Mouse (Mus musculus) small intestine, adult 2 months (tissue): ENCODE measurements at regions not wholly inside any gene's neighbourhood (a gene's known extent, or its start where the extent isn't known, plus 50 kb on each side); places are given as distances from the start of the nearest gene placed in this dataset.

Source experiments
- H3K27ac ChIP-seq: fragments of 200-500 bp; 2 replicates; pipeline ENCODE4 v1.5.1; 2012; ENCODE audit warnings: low read depth, low read length, control low read depth, inconsistent platforms; ENCODE audit not compliant: insufficient read depth
- H3K27me3 ChIP-seq: fragments of 200-500 bp; 2 replicates; pipeline ENCODE4 v1.6.1; 2012; ENCODE audit warnings: mild to moderate bottlenecking, moderate library complexity, low read length, inconsistent platforms; ENCODE audit not compliant: control insufficient read depth, insufficient read depth
- H3K36me3 ChIP-seq: fragments of 200-500 bp; 2 replicates; pipeline ENCODE4 v1.6.1; 2012; ENCODE audit warnings: mild to moderate bottlenecking, low read length, control low read depth, inconsistent platforms; ENCODE audit not compliant: control insufficient read depth, insufficient read depth
- H3K4me1 ChIP-seq: fragments of 200-500 bp; 2 replicates; pipeline ENCODE4 v1.6.1; 2012; ENCODE audit warnings: low read length, inconsistent platforms, mixed read lengths; ENCODE audit not compliant: control insufficient read depth, insufficient read depth, insufficient read length
- H3K4me3 ChIP-seq: fragments of 200-500 bp; 2 replicates; pipeline ENCODE4 v1.5.1; 2012; ENCODE audit warnings: low read depth, mild to moderate bottlenecking, control low read depth, inconsistent platforms, low read length, moderate library complexity
- CTCF ChIP-seq: fragments of 200-500 bp; IDR thresholded peaks from 2 replicates; pipeline ENCODE4 v1.5.1; 2012; ENCODE audit warnings: low read depth, mild to moderate bottlenecking, control low read depth, inconsistent platforms, low read length, moderate library complexity, mixed read lengths; ENCODE audit not compliant: insufficient replicate concordance, insufficient read length; ENCODE audit errors: extremely low read depth
- POLR2A ChIP-seq: fragments of 200-500 bp; IDR thresholded peaks from 2 replicates; pipeline ENCODE4 v1.6.1; 2012; ENCODE audit warnings: low read depth, mild to moderate bottlenecking, control low read depth, inconsistent platforms, low read length, moderate library complexity
- WGBS: fragments of 180-500 bp; shearing (Covaris S2); methylation state at CpG from one replicate; pipeline ENCODE4 v1.1.7; 2018; 5-methylcytosine and 5-hydroxymethylcytosine counted together

- Histone ChIP-seq H3K4me1 (peaks cover 3% of the 10 kb centered on the region; the same call in 1 of the 2 replicates), H3K27me3 (no peaks in the 10 kb centered on the region), H3K4me3 (no peak overlapping the region), H3K36me3 (no peaks in the 10 kb centered on the region), H3K27ac (no peak overlapping the region)
- TF ChIP-seq POLR2A (no peak), CTCF (no peak)
- WGBS: 79% methylated on average over 12 of the region's 12 CpGs
Observed at GRCm38 (mm10) chr16:29959939-29960637, 104.1 kb upstream of the Hes1 start.

- Histone ChIP-seq H3K27ac (no peak overlapping the region), H3K36me3 (no peaks in the 10 kb centered on the region), H3K4me3 (no peak overlapping the region), H3K4me1 (peaks cover 3% of the 10 kb centered on the region; the same call in 1 of the 2 replicates), H3K27me3 (no peaks in the 10 kb centered on the region)
- 84% methylated on average over 4 of the region's 4 CpGs for WGBS
- TF ChIP-seq POLR2A: no peak
- TF ChIP-seq CTCF: no peak
Observed at GRCm38 (mm10) chr16:29963284-29963683, 100.9 kb upstream of the Hes1 start.

- Histone ChIP-seq H3K36me3 (no peaks in the 10 kb centered on the region), H3K27ac (no peak overlapping the region), H3K27me3 (no peaks in the 10 kb centered on the region), H3K4me1 (peaks cover 3% of the 10 kb centered on the region; the same call in 1 of the 2 replicates), H3K4me3 (no peak overlapping the region)
- 47% methylated on average over 8 of the region's 8 CpGs for WGBS
- TF ChIP-seq POLR2A: no peak
- no peak for TF ChIP-seq CTCF
Observed at GRCm38 (mm10) chr16:29964563-29964962, 99.6 kb upstream of the Hes1 start.

GRCm38 (mm10) chr16:29968743-29969142 is 95.4 kb upstream of the Hes1 start:
- TF ChIP-seq POLR2A: no peak
- TF ChIP-seq CTCF: no peak
- Histone ChIP-seq H3K27me3 (no peaks in the 10 kb centered on the region), H3K36me3 (no peaks in the 10 kb centered on the region), H3K4me3 (no peak overlapping the region), H3K27ac (no peak overlapping the region), H3K4me1 (peaks cover 17% of the 10 kb centered on the region; the same call in 1 of the 2 replicates)
- 73% methylated on average over 5 of the region's 5 CpGs for WGBS

GRCm38 (mm10) chr16:29972741-29973141 is 91.4 kb upstream of the Hes1 start:
- H3K4me1 ChIP-seq: peaks cover 33% of the 10 kb centered on the region
- no peaks in the 10 kb centered on the region for H3K27me3 ChIP-seq
- 13% methylated on average over 1 of the region's 1 CpGs for WGBS
- TF ChIP-seq CTCF: no peak
- no peak for TF ChIP-seq POLR2A
- H3K36me3 ChIP-seq: no peaks in the 10 kb centered on the region
- peak overlapping the region; percentile 98 for H3K27ac ChIP-seq
- H3K4me3 ChIP-seq: no peak overlapping the region

- H3K27ac ChIP-seq: peak overlapping the region; percentile 98
- TF ChIP-seq CTCF (no peak), POLR2A (no peak)
- H3K4me1 ChIP-seq: peaks cover 38% of the 10 kb centered on the region
- no peaks in the 10 kb centered on the region for H3K27me3 ChIP-seq
- no peaks in the 10 kb centered on the region for H3K36me3 ChIP-seq
- H3K4me3 ChIP-seq: no peak overlapping the region
- 16% methylated on average over 7 of the region's 7 CpGs for WGBS
Observed at GRCm38 (mm10) chr16:29973250-29973649, 90.9 kb upstream of the Hes1 start.

GRCm38 (mm10) chr16:29975800-29976199 is 88.4 kb upstream of the Hes1 start:
- H3K4me3 ChIP-seq: no peak overlapping the region
- WGBS: 76% methylated on average over 3 of the region's 3 CpGs
- no peak overlapping the region for H3K27ac ChIP-seq
- H3K27me3 ChIP-seq: no peaks in the 10 kb centered on the region
- H3K36me3 ChIP-seq: no peaks in the 10 kb centered on the region
- TF ChIP-seq POLR2A (no peak), CTCF (no peak)
- peaks cover 44% of the 10 kb centered on the region for H3K4me1 ChIP-seq
